Mouse (Mus musculus) heart, postnatal 0 days (tissue): Measurements from ENCODE around the gene Mtif2. TPM values are rescaled to one million over a fixed set of nuclear protein-coding genes. Genes with fewer than 3 reads are reported as not detected.

Source experiments
- ATAC-seq: fragments of 200-750 bp; cut with Nextera tagmentation; 2 replicates; pipeline ENCODE4 v1.8.0; 2017; ENCODE audit warnings: low read depth, moderate number of reproducible peaks, moderate library complexity; ENCODE audit not compliant: insufficient read depth
- DNase-seq: peaks from one replicate; pipeline ENCODE4 v3.0.0-alpha.2; 2016; ENCODE audit warnings: low spot score
- H3K27ac ChIP-seq: fragments of 300-500 bp; sonication (generic); 2 replicates; pipeline ENCODE4 v1.5.1; 2014; ENCODE audit warnings: low read depth, mild to moderate bottlenecking
- H3K27me3 ChIP-seq: fragments of 300-500 bp; sonication (generic); 2 replicates; pipeline ENCODE4 v1.6.1; 2014; ENCODE audit warnings: low read length, mixed read lengths; ENCODE audit not compliant: control insufficient read depth, insufficient read depth
- H3K36me3 ChIP-seq: fragments of 300-500 bp; sonication (generic); replicated peaks from 2 replicates; pipeline ENCODE4 v1.6.1; 2014; ENCODE audit warnings: low read length, mixed read lengths; ENCODE audit not compliant: control insufficient read depth, insufficient read depth
- H3K4me1 ChIP-seq: fragments of 300-500 bp; sonication (generic); 2 replicates; pipeline ENCODE4 v1.6.1; 2014; ENCODE audit warnings: antibody characterized with exemption; ENCODE audit not compliant: control insufficient read depth, insufficient read depth
- H3K4me2 ChIP-seq: fragments of 300-500 bp; sonication (generic); 2 replicates; pipeline ENCODE4 v1.6.1; 2014; ENCODE audit warnings: low read depth, mild to moderate bottlenecking, low read length, moderate library complexity
- H3K4me3 ChIP-seq: fragments of 300-500 bp; sonication (generic); 2 replicates; pipeline ENCODE4 v1.5.1; 2014; ENCODE audit warnings: low read depth, low read length
- H3K9ac ChIP-seq: fragments of 300-500 bp; sonication (generic); replicated peaks from 2 replicates; pipeline ENCODE4 v1.6.1; 2014; ENCODE audit warnings: low read depth, low read length, mixed read lengths
- H3K9me3 ChIP-seq: fragments of 300-500 bp; sonication (generic); replicated peaks from 2 replicates; pipeline ENCODE4 v1.6.1; 2016; ENCODE audit warnings: low read length; ENCODE audit not compliant: control insufficient read depth
- CTCF ChIP-seq: IDR thresholded peaks from 2 replicates; pipeline ENCODE4 v1.5.1; 2016; ENCODE audit warnings: antibody characterized with exemption, control low read depth, low read depth
- EP300 ChIP-seq: IDR thresholded peaks from 2 replicates; pipeline ENCODE4 v1.6.1; 2016; ENCODE audit warnings: antibody characterized with exemption, low read depth
- WGBS: fragments of 180-500 bp; shearing (Covaris S2); extraction: QIAGEN DNeasy Blood & Tissue Kit; methylation state at CpG from one replicate; pipeline ENCODE4 v1.1.7; 2014; 5-methylcytosine and 5-hydroxymethylcytosine counted together
- polyA plus RNA-seq: library from polyadenylated mRNA; unstranded; fragments of >200 nt; fragmentation: Nextera tagmentation; extraction: Ambion mirVana; gene quantifications from 2 replicates; pipeline ENCODE4 v1.2.1, GENCODE M21; 2015
- total RNA-seq: library from RNA; depleted of rRNA; stranded (reverse); fragments of >200 nt; gene quantifications from 2 replicates; pipeline ENCODE4 v1.2.3, GENCODE M21; 2014; ENCODE audit warnings: low replicate concordance; rRNA removed

Gene Mtif2
- 15.5 and 28.3 TPM in 2 replicates for total RNA-seq
- polyA plus RNA-seq = 49.3 and 50.4 TPM in 2 replicates

- DNase-seq (peak; percentile 89), ATAC-seq (peak; percentile 97)
- H3K4me2 ChIP-seq = peak within 1 kb of the TSS; percentile 90
- H3K4me3 ChIP-seq = peak within 1 kb of the TSS; percentile 82
- TF ChIP-seq EP300 (no peak; the same call in 1 of the 2 replicates), CTCF (no peak)
- H3K4me1 ChIP-seq = peaks cover 11% of the 10 kb centered on the region
- H3K36me3 ChIP-seq = peaks cover 15% of the 10 kb centered on the region
- H3K9ac ChIP-seq = peak within 1 kb of the TSS; percentile 87
- no peaks in the 10 kb centered on the region for H3K9me3 ChIP-seq
- peak within 1 kb of the TSS; percentile 93 for H3K27ac ChIP-seq
- no peaks in the 10 kb centered on the region for H3K27me3 ChIP-seq
- WGBS = 2% methylated on average over 47 of the region's 47 CpGs
These were observed at the start of gene Mtif2 for GRCm38 (mm10) chr11:29525988-29526794. Gene Mtif2, plus strand, starts transcription at chr11:29526408.

- no peak overlapping the region for H3K4me2 ChIP-seq
- ATAC-seq (no peak), DNase-seq (no peak)
- no peak overlapping the region for H3K27ac ChIP-seq
- peaks cover 24% of the 10 kb centered on the region for H3K36me3 ChIP-seq
- no peaks in the 10 kb centered on the region for H3K9me3 ChIP-seq
- TF ChIP-seq CTCF = no peak
- TF ChIP-seq EP300 = no peak
- WGBS = 90% methylated on average over 1 of the region's 1 CpGs
- H3K4me3 ChIP-seq = no peak overlapping the region
- no peaks in the 10 kb centered on the region for H3K27me3 ChIP-seq
- no peaks in the 10 kb centered on the region for H3K4me1 ChIP-seq
- no peak overlapping the region for H3K9ac ChIP-seq
These were observed 33.1 kb upstream of the Mtif2 start for GRCm38 (mm10) chr11:29493135-29493534.

GRCm38 (mm10) chr11:29496962-29497361, 29.2 kb upstream of the Mtif2 start:
- DNase-seq (no peak), ATAC-seq (no peak)
- Histone ChIP-seq H3K4me2 (no peak overlapping the region), H3K27me3 (no peaks in the 10 kb centered on the region), H3K4me1 (no peaks in the 10 kb centered on the region), H3K4me3 (no peak overlapping the region), H3K9me3 (no peaks in the 10 kb centered on the region), H3K9ac (no peak overlapping the region), H3K27ac (no peak overlapping the region), H3K36me3 (peaks cover 32% of the 10 kb centered on the region)
- no peak for TF ChIP-seq EP300
- no peak for TF ChIP-seq CTCF
- WGBS = 66% methylated on average over 3 of the region's 3 CpGs

- TF ChIP-seq CTCF (no peak), EP300 (no peak)
- ATAC-seq (no peak), DNase-seq (no peak)
- H3K27ac ChIP-seq = no peak overlapping the region
- peaks cover 40% of the 10 kb centered on the region for H3K36me3 ChIP-seq
- H3K27me3 ChIP-seq = no peaks in the 10 kb centered on the region
- H3K4me2 ChIP-seq = no peak overlapping the region
- H3K4me1 ChIP-seq = no peaks in the 10 kb centered on the region
- no peak overlapping the region for H3K4me3 ChIP-seq
- no peak overlapping the region for H3K9ac ChIP-seq
- H3K9me3 ChIP-seq = no peaks in the 10 kb centered on the region
- 79% methylated on average over 10 of the region's 10 CpGs for WGBS
These were observed 22.0 kb upstream of the Mtif2 start for GRCm38 (mm10) chr11:29503948-29504893.

GRCm38 (mm10) chr11:29504899-29505625, 21.1 kb upstream of the Mtif2 start:
- H3K27me3 ChIP-seq = no peaks in the 10 kb centered on the region
- 88% methylated on average over 2 of the region's 2 CpGs for WGBS
- no peak for DNase-seq

More at GRCm38 (mm10) chr11:29504899-29505625, 21.1 kb upstream of the Mtif2 start:
- ATAC-seq = no peak
- Histone ChIP-seq H3K36me3 (peaks cover 39% of the 10 kb centered on the region), H3K4me1 (no peaks in the 10 kb centered on the region), H3K27ac (no peak overlapping the region), H3K9ac (no peak overlapping the region), H3K9me3 (no peaks in the 10 kb centered on the region), H3K4me2 (no peak overlapping the region), H3K4me3 (no peak overlapping the region)
- TF ChIP-seq CTCF (no peak), EP300 (no peak)
